Mouse (Mus musculus) neural tube, embryonic 13.5 days (tissue): ENCODE measurements at regions not wholly inside any gene's neighbourhood (a gene's known extent, or its start where the extent isn't known, plus 50 kb on each side); places are given as distances from the start of the nearest gene placed in this dataset.
A peak's percentile ranks its signal among the peaks of the same experiment; 100 is the strongest.

Experiments
- ATAC-seq: fragments of 200-750 bp; cut with Nextera tagmentation; 2 replicates; pipeline ENCODE4 v1.8.0; 2017; ENCODE audit warnings: low read depth, mild to moderate bottlenecking, moderate TSS enrichment, moderate library complexity
- H3K27ac ChIP-seq: fragments of 300-500 bp; sonication (generic); replicated peaks from 2 replicates; pipeline ENCODE4 v1.5.1; 2015; ENCODE audit warnings: moderate library complexity, mild to moderate bottlenecking, inconsistent platforms
- H3K27me3 ChIP-seq: fragments of 300-500 bp; sonication (generic); 2 replicates; pipeline ENCODE4 v1.6.1; 2015; ENCODE audit warnings: mild to moderate bottlenecking, inconsistent platforms
- H3K36me3 ChIP-seq: fragments of 300-500 bp; sonication (generic); 2 replicates; pipeline ENCODE4 v1.6.1; 2015; ENCODE audit warnings: mild to moderate bottlenecking, inconsistent platforms
- H3K4me1 ChIP-seq: fragments of 300-500 bp; sonication (generic); replicated peaks from 2 replicates; pipeline ENCODE4 v1.6.1; 2015; ENCODE audit warnings: inconsistent platforms
- H3K4me2 ChIP-seq: fragments of 300-500 bp; sonication (generic); 2 replicates; pipeline ENCODE4 v1.6.1; 2015; ENCODE audit warnings: inconsistent platforms, mild to moderate bottlenecking, moderate library complexity
- H3K4me3 ChIP-seq: fragments of 300-500 bp; sonication (generic); 2 replicates; pipeline ENCODE4 v1.5.1; 2015; ENCODE audit warnings: mild to moderate bottlenecking, inconsistent platforms
- H3K9ac ChIP-seq: fragments of 300-500 bp; sonication (generic); 2 replicates; pipeline ENCODE4 v1.6.1; 2015; ENCODE audit warnings: moderate library complexity, mild to moderate bottlenecking, inconsistent platforms
- H3K9me3 ChIP-seq: fragments of 300-500 bp; sonication (generic); 2 replicates; pipeline ENCODE4 v1.6.1; 2016; ENCODE audit warnings: inconsistent platforms
- WGBS: fragments of 180-500 bp; shearing (Covaris S2); methylation state at CpG from one replicate; pipeline ENCODE4 v1.1.7; 2015; 5-methylcytosine and 5-hydroxymethylcytosine counted together

DNA sequence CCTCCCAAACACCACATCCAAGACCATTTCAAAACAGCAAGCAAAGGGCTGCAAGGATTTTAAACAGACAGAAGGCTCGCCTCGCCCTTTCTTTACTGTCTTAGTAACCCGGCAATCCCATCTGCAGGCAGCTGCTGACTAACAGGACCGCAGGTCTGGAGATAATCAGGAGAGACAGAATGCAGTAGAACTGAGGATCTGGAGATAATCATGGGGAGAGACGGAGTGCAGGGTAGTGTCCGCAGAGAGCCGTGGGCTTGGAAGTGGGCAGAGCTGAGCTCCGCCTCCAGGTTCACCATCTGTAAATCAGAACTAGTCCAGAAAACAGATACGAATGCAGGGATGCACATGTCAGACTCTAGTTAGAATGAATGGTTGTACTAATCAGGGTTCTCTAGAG, 79.4 kb upstream of the Mgme1 start:
- WGBS = 79% methylated on average over 9 of the region's 9 CpGs
- H3K9me3 ChIP-seq = no peaks in the 10 kb centered on the region

GRCm38 (mm10) chr2:144191707-144192106, 78.8 kb upstream of the Mgme1 start:
- Histone ChIP-seq H3K9me3 (no peaks in the 10 kb centered on the region), H3K4me3 (no peak overlapping the region), H3K4me1 (peaks cover 14% of the 10 kb centered on the region; the same call in 1 of the 2 replicates), H3K9ac (no peak overlapping the region), H3K27ac (no peak overlapping the region), H3K36me3 (no peaks in the 10 kb centered on the region), H3K27me3 (no peaks in the 10 kb centered on the region), H3K4me2 (no peak overlapping the region)
- WGBS = 79% methylated on average over 4 of the region's 4 CpGs
- no peak for ATAC-seq

More for the DNA sequence above, 79.4 kb upstream of the Mgme1 start:
- H3K4me3 ChIP-seq = no peak overlapping the region
- no peaks in the 10 kb centered on the region for H3K27me3 ChIP-seq
- no peaks in the 10 kb centered on the region for H3K36me3 ChIP-seq
- no peak overlapping the region for H3K27ac ChIP-seq
- H3K4me1 ChIP-seq = peaks cover 14% of the 10 kb centered on the region; the same call in 1 of the 2 replicates
- H3K9ac ChIP-seq = no peak overlapping the region
- ATAC-seq = no peak
- H3K4me2 ChIP-seq = no peak overlapping the region

DNA sequence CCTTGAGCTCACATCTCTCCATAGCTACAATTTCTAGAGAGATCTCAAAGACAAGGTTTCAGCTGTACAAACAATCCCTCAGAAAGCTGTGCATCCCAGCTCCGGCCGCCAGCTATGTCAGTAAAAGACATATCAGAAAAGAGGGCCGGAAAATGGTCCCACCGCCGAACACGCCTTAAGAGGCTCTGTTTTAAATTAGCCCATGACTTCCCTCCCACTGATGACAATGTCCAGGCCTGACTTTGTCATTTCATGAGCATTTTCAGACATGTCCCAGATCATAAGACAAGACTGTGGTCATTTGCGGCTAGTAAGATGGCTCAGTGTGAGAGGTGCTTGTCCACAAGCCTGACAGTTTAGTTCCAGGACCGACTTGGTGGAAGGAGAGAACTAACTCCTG, 78.0 kb upstream of the Mgme1 start:
- 93% methylated on average over 8 of the region's 8 CpGs for WGBS
- no peaks in the 10 kb centered on the region for H3K27me3 ChIP-seq
- H3K4me1 ChIP-seq = peaks cover 14% of the 10 kb centered on the region; the same call in 1 of the 2 replicates
- H3K9ac ChIP-seq = no peak overlapping the region
- no peak overlapping the region for H3K4me3 ChIP-seq
- H3K4me2 ChIP-seq = no peak overlapping the region
- no peak overlapping the region for H3K27ac ChIP-seq
- ATAC-seq = no peak
- no peaks in the 10 kb centered on the region for H3K9me3 ChIP-seq
- no peaks in the 10 kb centered on the region for H3K36me3 ChIP-seq

DNA sequence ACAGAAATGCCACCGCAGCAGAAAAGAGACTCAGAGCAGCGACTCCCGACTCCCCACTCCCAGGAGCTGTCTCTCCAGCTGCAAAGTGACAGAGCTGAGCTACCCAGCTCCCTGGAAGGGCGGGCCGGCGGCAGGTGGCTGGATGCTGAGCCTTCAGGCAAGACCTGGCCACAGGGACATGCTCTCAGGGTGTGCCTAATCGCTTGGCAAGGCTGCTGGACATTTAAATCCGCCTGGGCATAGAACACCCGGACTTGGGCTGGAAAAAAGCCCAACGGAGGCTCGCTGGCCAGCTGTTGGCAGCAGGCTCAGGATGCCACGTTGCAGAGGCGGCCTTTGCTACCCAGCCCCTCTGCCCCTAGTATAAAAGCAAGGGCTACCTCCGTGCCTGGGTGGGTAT, 74.6 kb upstream of the Mgme1 start:
- Histone ChIP-seq H3K27ac (no peak overlapping the region), H3K4me2 (no peak overlapping the region), H3K27me3 (no peaks in the 10 kb centered on the region), H3K4me3 (no peak overlapping the region), H3K9me3 (0 out of 2 replicates have a peak, but pooled peaks cover 2% of the 10 kb centered on the region), H3K9ac (0 out of 2 replicates have a peak overlapping the region, but pooled peaks have one; percentile 4), H3K36me3 (no peaks in the 10 kb centered on the region), H3K4me1 (no peaks in the 10 kb centered on the region)
- ATAC-seq = no peak
- 66% methylated on average over 14 of the region's 14 CpGs for WGBS

DNA sequence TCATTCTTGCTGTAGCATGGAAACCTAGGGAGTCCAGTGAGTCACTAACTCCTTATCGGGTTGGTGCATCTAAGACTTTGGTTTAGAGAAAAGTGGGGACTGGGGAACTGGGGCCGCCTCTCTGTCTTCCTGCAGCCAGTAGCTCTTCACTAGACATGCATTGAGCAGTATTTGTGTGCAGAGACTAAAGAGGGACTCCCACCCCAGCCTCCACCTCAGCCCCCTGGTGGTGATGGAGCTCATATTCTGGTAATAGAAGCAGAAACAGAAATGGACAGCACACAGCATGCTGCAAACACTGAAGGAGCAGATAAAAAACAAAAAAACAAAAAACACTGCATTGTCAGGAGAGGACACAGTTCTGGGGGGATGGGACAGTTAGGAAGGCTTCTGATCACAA, 73.3 kb upstream of the Mgme1 start:
- 0 out of 2 replicates have a peak, but pooled peaks cover 2% of the 10 kb centered on the region for H3K9me3 ChIP-seq
- ATAC-seq = no peak
- H3K4me3 ChIP-seq = no peak overlapping the region
- no peak overlapping the region for H3K27ac ChIP-seq
- H3K27me3 ChIP-seq = no peaks in the 10 kb centered on the region
- no peaks in the 10 kb centered on the region for H3K4me1 ChIP-seq
- H3K36me3 ChIP-seq = no peaks in the 10 kb centered on the region
- WGBS = 84% methylated on average over 2 of the region's 2 CpGs
- no peak overlapping the region for H3K4me2 ChIP-seq
- no peak overlapping the region for H3K9ac ChIP-seq

GRCm38 (mm10) chr2:144198326-144199051, 72.0 kb upstream of the Mgme1 start:
- 80% methylated on average over 13 of the region's 13 CpGs for WGBS
- Histone ChIP-seq H3K9me3 (0 out of 2 replicates have a peak, but pooled peaks cover 2% of the 10 kb centered on the region), H3K9ac (no peak overlapping the region), H3K4me2 (no peak overlapping the region), H3K36me3 (no peaks in the 10 kb centered on the region), H3K4me1 (0 out of 2 replicates have a peak, but pooled peaks cover 4% of the 10 kb centered on the region), H3K27me3 (no peaks in the 10 kb centered on the region), H3K27ac (no peak overlapping the region), H3K4me3 (no peak overlapping the region)
- ATAC-seq = no peak
